Mouse (Mus musculus): ENCODE measurements at regions not wholly inside any gene's neighbourhood (a gene's known extent, or its start where the extent isn't known, plus 50 kb on each side); places are given as distances from the start of the nearest gene placed in this dataset.
"Not testable (repeated sequence)": the region's sequence is repeated elsewhere in the genome, so short reads cannot be mapped to it uniquely, and the experiment has no call there.

DNA sequence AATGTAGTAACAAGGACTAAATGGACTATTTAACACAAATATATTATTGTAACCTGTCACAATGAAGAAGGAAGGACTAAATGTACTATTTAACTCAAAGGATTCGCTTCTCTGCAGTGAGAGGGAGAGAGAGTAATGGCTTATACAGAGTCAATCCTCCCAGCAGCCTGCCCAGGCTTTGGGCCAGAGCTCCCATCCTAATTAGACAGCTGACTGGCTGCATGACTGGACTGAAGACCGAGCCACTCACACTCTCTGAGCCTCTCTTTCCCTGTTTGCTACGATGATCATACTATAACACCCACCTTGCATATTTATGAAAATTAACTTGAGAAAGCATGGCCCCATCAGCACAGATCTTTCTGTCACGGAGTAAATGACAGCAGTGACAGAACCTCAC is 360.7 kb upstream of the Cwc22 start:
- Histone ChIP-seq H3K27ac (ENCODE audit: low read depth, low read length) (no peak overlapping the region), H3K4me1 (ENCODE audit: control insufficient read depth, insufficient read depth, low read length) (no peaks in the 10 kb centered on the region), H3K9ac (ENCODE audit: low read depth, low read length) (no peak overlapping the region), H3K36me3 (ENCODE audit: control insufficient read depth, insufficient read depth, low read length) (no peaks in the 10 kb centered on the region), H3K9me3 (replicated peaks; ENCODE audit: control insufficient read depth, low read length) (no peaks in the 10 kb centered on the region), H3K4me3 (ENCODE audit: low read depth, low read length) (no peak overlapping the region), H3K27me3 (ENCODE audit: control insufficient read depth, insufficient read depth, low read length) (no peaks in the 10 kb centered on the region), H3K4me2 (no peak overlapping the region)
- WGBS (ENCODE audit: insufficient replicate concordance): 78% methylated on average over 4 of the region's 4 CpGs
- no peak for ATAC-seq (replicated peaks; ENCODE audit: insufficient number of reproducible peaks, low FRiP score, low TSS enrichment)

DNA sequence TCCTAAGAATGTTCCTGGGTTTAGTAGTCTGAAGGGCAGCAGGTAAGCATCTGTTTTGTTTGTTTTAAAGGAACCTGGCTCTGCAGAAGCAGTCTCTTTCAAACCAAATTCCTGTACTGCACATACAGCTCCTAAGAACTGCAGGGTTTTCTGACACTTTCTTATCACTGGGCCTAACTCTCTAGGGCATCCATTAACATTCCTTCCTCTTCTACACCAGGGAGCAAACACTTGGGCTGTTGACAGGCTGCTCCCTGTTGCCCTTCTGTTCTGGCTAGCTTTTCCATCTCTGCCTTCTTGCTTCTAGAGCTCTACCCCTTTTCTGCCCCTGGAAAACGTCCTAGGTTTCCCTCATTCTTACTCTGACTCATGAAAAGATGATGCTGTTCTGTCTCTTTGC is 345.5 kb upstream of the Cwc22 start:
- no peaks in the 10 kb centered on the region for H3K9me3 ChIP-seq (replicated peaks; ENCODE audit: control insufficient read depth, low read length)
- no peak overlapping the region for H3K4me2 ChIP-seq
- peaks cover 3% of the 10 kb centered on the region; the same call in 1 of the 2 replicates for H3K4me1 ChIP-seq (ENCODE audit: control insufficient read depth, insufficient read depth, low read length)
- no peak overlapping the region for H3K4me3 ChIP-seq (ENCODE audit: low read depth, low read length)
- H3K9ac ChIP-seq (ENCODE audit: low read depth, low read length): no peak overlapping the region
- H3K36me3 ChIP-seq (ENCODE audit: control insufficient read depth, insufficient read depth, low read length): no peaks in the 10 kb centered on the region
- 4% methylated on average over 1 of the region's 1 CpGs for WGBS (ENCODE audit: insufficient replicate concordance)
- no peaks in the 10 kb centered on the region for H3K27me3 ChIP-seq (ENCODE audit: control insufficient read depth, insufficient read depth, low read length)
- H3K27ac ChIP-seq (ENCODE audit: low read depth, low read length): no peak overlapping the region
- no peak for ATAC-seq (replicated peaks; ENCODE audit: insufficient number of reproducible peaks, low FRiP score, low TSS enrichment)

DNA sequence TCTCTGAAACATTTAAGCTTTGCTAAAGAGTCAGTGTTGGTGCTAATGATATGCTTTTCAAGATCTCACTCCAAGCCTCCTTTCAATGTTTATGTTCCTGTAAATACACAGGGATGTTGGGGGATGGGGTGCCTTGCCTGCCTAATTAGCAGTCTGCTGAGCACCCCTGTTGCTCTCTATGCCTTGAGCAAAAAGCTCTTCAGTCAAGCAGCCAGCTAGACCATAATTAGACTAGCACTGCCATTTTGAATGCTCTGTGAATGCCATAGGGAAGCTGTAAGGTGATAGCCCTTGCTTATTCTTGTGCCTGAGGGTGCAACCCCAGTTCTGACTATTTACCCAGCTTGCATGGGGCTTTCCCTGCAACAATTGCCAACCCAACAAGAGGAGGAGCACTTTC is 338.6 kb upstream of the Cwc22 start:
- no peak overlapping the region for H3K9ac ChIP-seq (ENCODE audit: low read depth, low read length)
- H3K36me3 ChIP-seq (ENCODE audit: control insufficient read depth, insufficient read depth, low read length): no peaks in the 10 kb centered on the region
- no peak overlapping the region for H3K4me2 ChIP-seq
- no peaks in the 10 kb centered on the region for H3K27me3 ChIP-seq (ENCODE audit: control insufficient read depth, insufficient read depth, low read length)
- H3K4me3 ChIP-seq (ENCODE audit: low read depth, low read length): no peak overlapping the region
- H3K4me1 ChIP-seq (ENCODE audit: control insufficient read depth, insufficient read depth, low read length): peaks cover 13% of the 10 kb centered on the region
- ATAC-seq (replicated peaks; ENCODE audit: insufficient number of reproducible peaks, low FRiP score, low TSS enrichment): no peak
- no peak overlapping the region for H3K27ac ChIP-seq (ENCODE audit: low read depth, low read length)
- H3K9me3 ChIP-seq (replicated peaks; ENCODE audit: control insufficient read depth, low read length): no peaks in the 10 kb centered on the region

DNA sequence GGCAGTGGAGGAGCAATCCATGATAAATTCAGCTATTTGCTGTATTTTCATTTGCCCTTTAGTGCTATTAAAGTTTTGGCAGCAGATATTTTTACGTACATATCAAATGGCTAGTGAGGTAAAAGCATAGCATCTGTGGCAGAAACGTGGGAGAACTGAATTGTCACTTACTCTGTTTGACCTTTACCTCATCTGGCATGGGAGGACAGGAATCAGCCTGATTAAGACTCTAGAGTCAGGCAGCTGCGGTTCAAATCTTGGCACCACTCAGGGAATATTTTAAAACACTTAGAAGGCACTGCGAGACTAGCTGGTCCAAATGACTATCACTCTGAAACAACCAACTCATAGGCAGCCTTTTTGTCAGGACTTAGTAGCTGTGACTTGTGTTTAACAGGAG is 337.4 kb upstream of the Cwc22 start:
- no peak overlapping the region for H3K27ac ChIP-seq (ENCODE audit: low read depth, low read length)
- no peak overlapping the region for H3K4me2 ChIP-seq
- no peaks in the 10 kb centered on the region for H3K9me3 ChIP-seq (replicated peaks; ENCODE audit: control insufficient read depth, low read length)
- 41% methylated on average over 4 of the region's 4 CpGs for WGBS (ENCODE audit: insufficient replicate concordance)
- H3K27me3 ChIP-seq (ENCODE audit: control insufficient read depth, insufficient read depth, low read length): no peaks in the 10 kb centered on the region
- H3K9ac ChIP-seq (ENCODE audit: low read depth, low read length): no peak overlapping the region
- H3K36me3 ChIP-seq (ENCODE audit: control insufficient read depth, insufficient read depth, low read length): no peaks in the 10 kb centered on the region
- ATAC-seq (replicated peaks; ENCODE audit: insufficient number of reproducible peaks, low FRiP score, low TSS enrichment): no peak
- no peak overlapping the region for H3K4me3 ChIP-seq (ENCODE audit: low read depth, low read length)
- H3K4me1 ChIP-seq (ENCODE audit: control insufficient read depth, insufficient read depth, low read length): peaks cover 13% of the 10 kb centered on the region

DNA sequence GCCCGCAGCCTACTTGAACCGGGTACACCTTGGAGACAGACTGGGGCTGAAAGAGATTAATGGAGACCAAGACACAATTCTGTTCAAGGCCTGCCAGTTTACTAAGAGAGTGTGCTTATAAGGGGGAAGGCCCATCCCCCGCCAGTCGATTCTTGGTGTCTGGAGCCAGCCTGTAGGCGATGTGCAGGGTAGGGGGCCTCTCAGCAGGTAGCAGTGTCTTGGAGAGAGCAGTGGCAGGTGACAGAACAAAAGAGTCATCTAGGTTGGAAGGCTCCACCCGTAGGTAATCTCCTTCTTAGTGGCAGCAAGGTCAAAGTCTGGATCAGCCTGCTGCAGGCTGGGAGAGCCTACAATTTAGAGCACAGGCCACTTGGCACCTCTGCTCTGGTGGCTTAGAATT is 335.7 kb upstream of the Cwc22 start:
- not testable (repeated sequence) for H3K36me3 ChIP-seq (ENCODE audit: control insufficient read depth, insufficient read depth, low read length); ATAC-seq (replicated peaks; ENCODE audit: insufficient number of reproducible peaks, low FRiP score, low TSS enrichment); H3K27ac ChIP-seq (ENCODE audit: low read depth, low read length); H3K4me2 ChIP-seq; H3K9ac ChIP-seq (ENCODE audit: low read depth, low read length); H3K9me3 ChIP-seq (replicated peaks; ENCODE audit: control insufficient read depth, low read length); H3K27me3 ChIP-seq (ENCODE audit: control insufficient read depth, insufficient read depth, low read length); H3K4me3 ChIP-seq (ENCODE audit: low read depth, low read length)
- WGBS (ENCODE audit: insufficient replicate concordance): 53% methylated on average over 6 of the region's 6 CpGs
- peaks cover 13% of the 10 kb centered on the region for H3K4me1 ChIP-seq (ENCODE audit: control insufficient read depth, insufficient read depth, low read length)

DNA sequence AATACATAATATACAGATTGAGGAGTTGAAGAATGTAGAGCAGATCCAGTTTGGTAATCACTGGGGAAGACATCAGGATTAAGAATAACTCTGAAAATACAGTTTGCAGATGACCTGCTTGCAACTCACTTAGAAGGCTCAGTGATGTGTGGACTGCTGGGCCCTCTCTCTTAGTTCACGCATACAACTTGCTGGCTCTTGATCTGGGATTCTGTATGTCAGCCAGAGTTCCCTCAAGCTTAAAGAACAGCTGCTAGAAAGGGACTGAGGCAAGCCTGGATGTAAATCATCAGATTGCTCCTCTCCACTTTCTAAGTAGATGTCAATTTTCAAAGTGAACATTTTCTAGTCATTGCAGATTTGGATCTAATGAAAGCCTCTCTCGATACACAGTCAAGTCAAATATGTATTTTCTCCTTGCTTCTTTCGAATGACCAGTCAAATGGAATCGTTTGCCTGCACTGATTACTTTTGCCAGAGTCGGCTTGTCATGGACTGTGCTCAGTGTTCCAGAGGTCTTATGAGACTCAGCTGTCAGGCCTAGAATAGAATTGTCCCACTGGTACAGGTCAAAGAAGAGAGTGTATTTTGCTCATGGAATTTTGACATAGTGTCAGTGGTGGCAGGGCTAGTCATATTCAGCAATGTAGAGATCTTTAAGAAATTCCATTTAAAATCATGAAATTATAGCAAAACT is 334.2 kb upstream of the Cwc22 start:
- no peak for ATAC-seq (replicated peaks; ENCODE audit: insufficient number of reproducible peaks, low FRiP score, low TSS enrichment)
- H3K27me3 ChIP-seq (ENCODE audit: control insufficient read depth, insufficient read depth, low read length): no peaks in the 10 kb centered on the region
- H3K9ac ChIP-seq (ENCODE audit: low read depth, low read length): no peak overlapping the region
- H3K9me3 ChIP-seq (replicated peaks; ENCODE audit: control insufficient read depth, low read length): no peaks in the 10 kb centered on the region
- H3K4me1 ChIP-seq (ENCODE audit: control insufficient read depth, insufficient read depth, low read length): peaks cover 13% of the 10 kb centered on the region
- H3K27ac ChIP-seq (ENCODE audit: low read depth, low read length): no peak overlapping the region
- no peak overlapping the region for H3K4me2 ChIP-seq
- no peak overlapping the region for H3K4me3 ChIP-seq (ENCODE audit: low read depth, low read length)
- H3K36me3 ChIP-seq (ENCODE audit: control insufficient read depth, insufficient read depth, low read length): no peaks in the 10 kb centered on the region
- WGBS (ENCODE audit: insufficient replicate concordance): 67% methylated on average over 5 of the region's 5 CpGs

DNA sequence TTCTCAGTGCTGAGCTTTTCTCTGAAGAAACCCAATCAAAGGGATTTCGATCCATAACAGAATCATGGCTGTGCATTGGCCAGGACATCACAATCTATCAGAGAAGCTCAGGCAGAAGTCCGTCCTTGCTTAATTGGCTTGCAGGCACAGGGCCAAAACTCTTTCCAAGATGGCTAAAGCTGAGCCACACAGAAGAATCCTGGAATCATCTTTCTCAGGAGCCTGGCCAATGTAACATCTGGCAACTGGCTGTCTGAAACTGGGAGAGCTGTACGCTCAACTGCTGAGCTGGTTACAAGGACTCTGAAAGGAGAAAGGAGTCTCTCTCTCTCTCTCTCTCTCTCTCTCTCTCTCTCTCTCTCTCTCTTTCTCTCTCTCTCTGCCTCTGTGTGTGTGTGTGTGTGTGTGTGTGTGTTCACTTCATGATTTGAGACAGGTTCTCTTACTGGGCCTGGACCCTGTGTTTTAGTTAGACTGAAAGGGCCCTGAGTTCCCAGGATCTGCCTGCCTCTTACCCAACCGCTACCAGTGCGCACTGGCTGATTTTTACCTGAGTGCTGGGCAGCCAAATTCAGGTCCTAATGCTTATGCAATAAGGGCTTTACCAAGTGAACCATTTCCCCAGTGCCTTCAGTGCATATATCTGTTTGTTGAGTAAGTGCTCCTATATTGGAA is 333.3 kb upstream of the Cwc22 start:
- Histone ChIP-seq H3K4me2 (no peak overlapping the region), H3K9ac (ENCODE audit: low read depth, low read length) (no peak overlapping the region), H3K9me3 (replicated peaks; ENCODE audit: control insufficient read depth, low read length) (no peaks in the 10 kb centered on the region), H3K36me3 (ENCODE audit: control insufficient read depth, insufficient read depth, low read length) (no peaks in the 10 kb centered on the region), H3K27ac (ENCODE audit: low read depth, low read length) (no peak overlapping the region), H3K4me3 (ENCODE audit: low read depth, low read length) (no peak overlapping the region), H3K27me3 (ENCODE audit: control insufficient read depth, insufficient read depth, low read length) (no peaks in the 10 kb centered on the region), H3K4me1 (ENCODE audit: control insufficient read depth, insufficient read depth, low read length) (peaks cover 8% of the 10 kb centered on the region)
- ATAC-seq (replicated peaks; ENCODE audit: insufficient number of reproducible peaks, low FRiP score, low TSS enrichment): no peak
- WGBS (ENCODE audit: insufficient replicate concordance): 68% methylated on average over 5 of the region's 5 CpGs

DNA sequence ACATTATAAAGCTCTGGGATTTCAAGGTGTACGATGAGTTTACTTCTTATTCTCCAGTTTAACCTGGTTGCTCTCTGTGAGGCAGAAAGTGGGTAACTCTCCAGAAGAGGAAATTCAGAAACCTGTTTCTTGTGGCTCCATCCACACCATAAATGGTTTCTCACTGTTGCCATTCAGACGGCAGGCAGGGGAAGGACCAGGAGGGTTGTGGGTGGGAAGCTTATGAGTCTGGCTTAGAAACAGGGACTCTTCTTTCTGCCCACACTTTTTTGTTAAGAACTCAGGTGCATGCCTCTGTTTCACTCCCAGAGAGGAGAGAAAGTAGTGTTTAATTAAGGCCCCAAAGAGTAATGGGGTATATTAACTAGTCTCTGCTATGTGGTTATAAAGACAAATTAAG is 332.5 kb upstream of the Cwc22 start:
- ATAC-seq (replicated peaks; ENCODE audit: insufficient number of reproducible peaks, low FRiP score, low TSS enrichment): no peak
- 82% methylated on average over 2 of the region's 2 CpGs for WGBS (ENCODE audit: insufficient replicate concordance)
- Histone ChIP-seq H3K27ac (ENCODE audit: low read depth, low read length) (no peak overlapping the region), H3K36me3 (ENCODE audit: control insufficient read depth, insufficient read depth, low read length) (no peaks in the 10 kb centered on the region), H3K27me3 (ENCODE audit: control insufficient read depth, insufficient read depth, low read length) (no peaks in the 10 kb centered on the region), H3K4me1 (ENCODE audit: control insufficient read depth, insufficient read depth, low read length) (peaks cover 4% of the 10 kb centered on the region), H3K9me3 (replicated peaks; ENCODE audit: control insufficient read depth, low read length) (no peaks in the 10 kb centered on the region), H3K4me3 (ENCODE audit: low read depth, low read length) (no peak overlapping the region), H3K4me2 (no peak overlapping the region), H3K9ac (ENCODE audit: low read depth, low read length) (no peak overlapping the region)

DNA sequence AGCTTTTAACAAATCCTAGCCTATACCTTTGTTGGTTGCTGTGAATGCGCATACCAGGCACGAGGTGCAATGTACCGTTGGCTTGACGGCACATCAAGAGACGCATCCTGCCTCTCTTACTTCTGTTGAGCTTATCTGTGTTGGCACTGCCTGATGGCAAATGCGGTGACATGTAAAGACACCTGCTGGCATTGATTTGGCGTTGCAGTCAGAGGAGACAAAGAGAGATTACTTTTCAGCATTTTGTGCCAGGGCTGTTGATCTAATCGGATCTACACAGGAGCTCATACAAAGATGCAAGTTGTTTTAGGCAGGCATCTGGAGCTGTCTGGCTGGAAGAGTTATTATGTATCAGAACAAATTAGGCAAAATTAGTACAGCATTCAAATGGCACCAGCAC is 331.5 kb upstream of the Cwc22 start:
- Histone ChIP-seq H3K36me3 (ENCODE audit: control insufficient read depth, insufficient read depth, low read length) (no peaks in the 10 kb centered on the region), H3K9ac (ENCODE audit: low read depth, low read length) (no peak overlapping the region), H3K4me2 (no peak overlapping the region), H3K4me3 (ENCODE audit: low read depth, low read length) (no peak overlapping the region), H3K9me3 (replicated peaks; ENCODE audit: control insufficient read depth, low read length) (peaks cover 2% of the 10 kb centered on the region; the same call in 1 of the 2 replicates), H3K27me3 (ENCODE audit: control insufficient read depth, insufficient read depth, low read length) (no peaks in the 10 kb centered on the region), H3K4me1 (ENCODE audit: control insufficient read depth, insufficient read depth, low read length) (no peaks in the 10 kb centered on the region), H3K27ac (ENCODE audit: low read depth, low read length) (no peak overlapping the region)
- no peak for ATAC-seq (replicated peaks; ENCODE audit: insufficient number of reproducible peaks, low FRiP score, low TSS enrichment)
- WGBS (ENCODE audit: insufficient replicate concordance): 73% methylated on average over 8 of the region's 8 CpGs

All from heart, embryonic 11.5 days (tissue).